Mouse (Mus musculus): Measurements from ENCODE around the gene Ms4a6c.
"Not testable (repeated sequence)": the region's sequence is repeated elsewhere in the genome, so short reads cannot be mapped to it uniquely, and the experiment has no call there.

GRCm38 (mm10) chr19:11464795-11465194 is 4.4 kb upstream of the Ms4a6c start:
- not testable (repeated sequence) for TF ChIP-seq TBP (conservative IDR thresholded peaks at IDR 0.05; ENCODE audit: low read depth, low read length); BHLHE40 (IDR thresholded peaks at IDR 0.05; ENCODE audit: low read depth, low read length); GABPA (IDR thresholded peaks at IDR 0.05; ENCODE audit: insufficient replicate concordance, low read depth, low read length); CTCF (conservative IDR thresholded peaks at IDR 0.05 in 1 of 2, IDR thresholded peaks at IDR 0.05 in 1 of 2; ENCODE audit: low read depth in 2 of 2, low read length in 2 of 2); POLR2A (IDR thresholded peaks at IDR 0.05; ENCODE audit: low read depth, low read length); MAZ (IDR thresholded peaks at IDR 0.05; ENCODE audit: low read depth, low read length); ELF1 (IDR thresholded peaks at IDR 0.05; ENCODE audit: low read depth, low read length); TCF12 (IDR thresholded peaks at IDR 0.05; ENCODE audit: low read depth, low read length); POLR2AphosphoS2 (IDR thresholded peaks at IDR 0.05; ENCODE audit: low read depth, low read length); ZMIZ1 (IDR thresholded peaks at IDR 0.05; ENCODE audit: low read depth, low read length); USF2 (conservative IDR thresholded peaks at IDR 0.05; ENCODE audit: low read depth, low read length); KAT2A (IDR thresholded peaks at IDR 0.05; ENCODE audit: insufficient replicate concordance, low read length)

Measured in CH12.LX (cell line).